Mouse (Mus musculus): ENCODE measurements around the gene Gm20479.

- peak; percentile 96 for TF ChIP-seq CTCF (IDR thresholded peaks at IDR 0.05; ENCODE audit: insufficient read depth, low read length)
- no peak for TF ChIP-seq POLR2A (IDR thresholded peaks at IDR 0.05; ENCODE audit: borderline replicate concordance, extremely low read depth, low read depth, low read length)
Observed at GRCm38 (mm10) chr7:27335928-27336823, 21.0 kb downstream of the Gm20479 start.
